Mouse (Mus musculus) MEL (cell line): ENCODE measurements around the gene Mical3. TPM values are rescaled to one million over a fixed set of nuclear protein-coding genes. Genes with fewer than 3 reads are reported as not detected.

Source experiments
- DNase-seq: peaks from one replicate; pipeline ENCODE4 v3.0.0; 2011; ENCODE audit warnings: low read depth, low spot score
- H3K27ac ChIP-seq: 2 replicates; pipeline ENCODE4 v1.5.1; 2012; ENCODE audit warnings: low read depth, mild to moderate bottlenecking, control low read depth, low read length, moderate library complexity; ENCODE audit not compliant: control insufficient read depth
- H3K27me3 ChIP-seq, 2 experiments: fragments of 150-350 bp in 1 of 2; sonication (generic) in 1 of 2; 2 replicates each; pipeline ENCODE4 v1.6.1; 2012; ENCODE audit warnings: low read length in 2 of 2, mild to moderate bottlenecking in 2 of 2, improper control_type of control experiment in 1 of 2, moderate library complexity in 1 of 2; ENCODE audit not compliant: insufficient read depth in 2 of 2, control insufficient read depth in 1 of 2
- H3K36me3 ChIP-seq, 2 experiments: 2 replicates each; pipeline ENCODE4 v1.6.1; 2012 to 2014; ENCODE audit warnings: low read length in 2 of 2, improper control_type of control experiment in 1 of 2, inconsistent platforms in 1 of 2, mild to moderate bottlenecking in 1 of 2; ENCODE audit not compliant: insufficient read depth in 2 of 2, control insufficient read depth in 1 of 2
- H3K4me1 ChIP-seq, 2 experiments: fragments of 150-350 bp in 1 of 2; sonication (generic) in 1 of 2; 2 replicates each; pipeline ENCODE4 v1.6.1; 2012; ENCODE audit warnings: low read length in 2 of 2, improper control_type of control experiment in 1 of 2, mild to moderate bottlenecking in 1 of 2; ENCODE audit not compliant: insufficient read depth in 2 of 2, control insufficient read depth in 1 of 2
- H3K4me3 ChIP-seq, 2 experiments: fragments of 150-350 bp in 1 of 2; sonication (generic) in 1 of 2; 2 replicates each; pipeline ENCODE4 v1.5.1; 2012; ENCODE audit warnings: low read depth in 2 of 2, low read length in 2 of 2, mild to moderate bottlenecking in 2 of 2, moderate library complexity in 2 of 2, control low read depth in 1 of 2, improper control_type of control experiment in 1 of 2; ENCODE audit not compliant: control insufficient read depth in 1 of 2, insufficient read depth in 1 of 2
- H3K79me2 ChIP-seq: 2 replicates; pipeline ENCODE4 v1.6.1; 2012; ENCODE audit warnings: mild to moderate bottlenecking, low read length, moderate library complexity; ENCODE audit not compliant: control insufficient read depth, poor library complexity, insufficient read depth
- H3K9ac ChIP-seq: 2 replicates; pipeline ENCODE4 v1.6.1; 2012; ENCODE audit warnings: low read depth, mild to moderate bottlenecking, control low read depth, low read length, moderate library complexity; ENCODE audit not compliant: control insufficient read depth, poor library complexity, severe bottlenecking
- H3K9me3 ChIP-seq: fragments of 150-350 bp; sonication (generic); replicated peaks from 2 replicates; pipeline ENCODE4 v1.6.1; 2012; ENCODE audit warnings: mild to moderate bottlenecking, low read length, improper control_type of control experiment, moderate library complexity; ENCODE audit not compliant: insufficient read depth
- CHD1 ChIP-seq: IDR thresholded peaks from 2 replicates; pipeline ENCODE4 v1.6.1; 2012; ENCODE audit warnings: low read depth, mild to moderate bottlenecking, inconsistent platforms, low read length, improper control_type of control experiment
- CTCF ChIP-seq, 3 experiments: IDR thresholded peaks in 2 of 3; conservative IDR thresholded peaks in 1 of 3; 2 replicates each; pipeline ENCODE4 v1.5.1; 2011 to 2012; ENCODE audit warnings: low read length in 3 of 3, low read depth in 2 of 3, mild to moderate bottlenecking in 2 of 3, improper control_type of control experiment in 1 of 3, inconsistent platforms in 1 of 3, mixed read lengths in 1 of 3, moderate library complexity in 1 of 3; ENCODE audit not compliant: control insufficient read depth in 1 of 3, insufficient read depth in 1 of 3, poor library complexity in 1 of 3, severe bottlenecking in 1 of 3
- E2F4 ChIP-seq: IDR thresholded peaks from 2 replicates; pipeline ENCODE4 v1.6.1; 2011; ENCODE audit warnings: low read depth, low read length, improper control_type of control experiment, borderline replicate concordance
- ELF1 ChIP-seq: IDR thresholded peaks from 2 replicates; pipeline ENCODE4 v1.6.1; 2014; ENCODE audit warnings: low read depth, mild to moderate bottlenecking, inconsistent platforms, low read length, improper control_type of control experiment, moderate library complexity
- EP300 ChIP-seq, 2 experiments: IDR thresholded peaks; 2 replicates each; pipeline ENCODE4 v1.6.1; 2011; ENCODE audit warnings: improper control_type of control experiment in 2 of 2, low read length in 2 of 2, low read depth in 1 of 2, mild to moderate bottlenecking in 1 of 2
- GABPA ChIP-seq: IDR thresholded peaks from 2 replicates; pipeline ENCODE4 v1.6.1; 2012; ENCODE audit warnings: low read depth, mild to moderate bottlenecking, inconsistent platforms, low read length, improper control_type of control experiment, moderate library complexity
- GATA1 ChIP-seq: IDR thresholded peaks from 2 replicates; pipeline ENCODE4 v1.6.1; 2011; ENCODE audit warnings: low read depth, low read length, improper control_type of control experiment
- KAT2A ChIP-seq: conservative IDR thresholded peaks from 2 replicates; pipeline ENCODE4 v1.6.1; 2012; ENCODE audit warnings: low read depth, low read length, improper control_type of control experiment, inconsistent platforms
- MAFK ChIP-seq: IDR thresholded peaks from 2 replicates; pipeline ENCODE4 v1.6.1; 2011; ENCODE audit warnings: low read depth, mild to moderate bottlenecking, low read length, improper control_type of control experiment, borderline replicate concordance
- MAZ ChIP-seq: IDR thresholded peaks from 2 replicates; pipeline ENCODE4 v1.6.1; 2012; ENCODE audit warnings: low read depth, mild to moderate bottlenecking, inconsistent platforms, low read length, improper control_type of control experiment
- MXI1 ChIP-seq: IDR thresholded peaks from 2 replicates; pipeline ENCODE4 v1.6.1; 2011; ENCODE audit warnings: mild to moderate bottlenecking, low read depth, low read length, improper control_type of control experiment
- MYB ChIP-seq: IDR thresholded peaks from 2 replicates; pipeline ENCODE4 v1.6.1; 2011; ENCODE audit warnings: mild to moderate bottlenecking, low read depth, low read length, improper control_type of control experiment
- MYC ChIP-seq: IDR thresholded peaks from 2 replicates; pipeline ENCODE4 v1.6.1; 2011; ENCODE audit warnings: low read depth, mild to moderate bottlenecking, low read length, improper control_type of control experiment, moderate library complexity
- NRF1 ChIP-seq: IDR thresholded peaks from 2 replicates; pipeline ENCODE4 v1.6.1; 2014; ENCODE audit warnings: low read depth, mild to moderate bottlenecking, inconsistent platforms, low read length, improper control_type of control experiment, moderate library complexity; ENCODE audit not compliant: poor library complexity, insufficient read depth, severe bottlenecking
- POLR2A ChIP-seq, 2 experiments: IDR thresholded peaks; 2 replicates each; pipeline ENCODE4 v1.6.1; 2011 to 2012; ENCODE audit warnings: low read length in 2 of 2, mild to moderate bottlenecking in 2 of 2, control low read depth in 1 of 2, improper control_type of control experiment in 1 of 2, low read depth in 1 of 2, moderate library complexity in 1 of 2; ENCODE audit not compliant: control insufficient read depth in 1 of 2, insufficient read depth in 1 of 2, poor library complexity in 1 of 2
- POLR2AphosphoS2 ChIP-seq: IDR thresholded peaks from 2 replicates; pipeline ENCODE4 v1.6.1; 2011; ENCODE audit warnings: low read length, improper control_type of control experiment
- POLR2AphosphoS5 ChIP-seq: IDR thresholded peaks from 2 replicates; pipeline ENCODE4 v1.6.1; 2012; ENCODE audit warnings: low read depth, borderline replicate concordance, mild to moderate bottlenecking, inconsistent platforms, low read length, moderate library complexity, mixed read lengths
- RAD21 ChIP-seq: IDR thresholded peaks from 2 replicates; pipeline ENCODE4 v1.6.1; 2011; ENCODE audit warnings: mild to moderate bottlenecking, low read depth, low read length, improper control_type of control experiment
- RCOR1 ChIP-seq: IDR thresholded peaks from 2 replicates; pipeline ENCODE4 v1.6.1; 2012; ENCODE audit warnings: low read depth, mild to moderate bottlenecking, inconsistent platforms, low read length, improper control_type of control experiment
- SMC3 ChIP-seq: IDR thresholded peaks from 2 replicates; pipeline ENCODE4 v1.6.1; 2011; ENCODE audit warnings: low read depth, low read length, improper control_type of control experiment
- TAL1 ChIP-seq: IDR thresholded peaks from 2 replicates; pipeline ENCODE4 v1.6.1; 2012; ENCODE audit warnings: mild to moderate bottlenecking, inconsistent platforms, low read length, moderate library complexity, mixed read lengths
- TCF12 ChIP-seq: IDR thresholded peaks from 2 replicates; pipeline ENCODE4 v1.6.1; 2014; ENCODE audit warnings: low read depth, mild to moderate bottlenecking, inconsistent platforms, low read length, improper control_type of control experiment, moderate library complexity
- UBTF ChIP-seq: IDR thresholded peaks from 2 replicates; pipeline ENCODE4 v1.6.1; 2012; ENCODE audit warnings: low read depth, mild to moderate bottlenecking, inconsistent platforms, low read length, improper control_type of control experiment, moderate library complexity, borderline replicate concordance; ENCODE audit not compliant: insufficient read depth
- ZC3H11A ChIP-seq: IDR thresholded peaks from 2 replicates; pipeline ENCODE4 v1.6.1; 2012; ENCODE audit warnings: low read depth, mild to moderate bottlenecking, inconsistent platforms, low read length, improper control_type of control experiment
- ZMIZ1 ChIP-seq: IDR thresholded peaks from 2 replicates; pipeline ENCODE4 v1.6.1; 2012; ENCODE audit warnings: low read depth, mild to moderate bottlenecking, inconsistent platforms, low read length, improper control_type of control experiment, moderate library complexity
- polyA plus RNA-seq, 2 experiments: library from polyadenylated mRNA; stranded (reverse) in 1 of 2; unstranded in 1 of 2; fragments of >175 nt in 1 of 2; fragments of >200 nt in 1 of 2; gene quantifications; 2 replicates each; pipeline versions ENCODE4 v1.2.1 to v1.2.4; 2012; ENCODE audit warnings: low replicate concordance in 2 of 2, low read depth in 1 of 2; ENCODE audit not compliant: insufficient read length in 2 of 2, insufficient read depth in 1 of 2, missing spikeins in 1 of 2
- total RNA-seq: library from RNA; depleted of rRNA; stranded (reverse); fragments of 300-350 nt; gene quantifications from 2 replicates; pipeline ENCODE4 v1.2.3, GENCODE M21; 2012

The Mical3 gene
- total and polyA plus RNA-seq, 3 experiments = 19.8 to 125 (median 31.4) TPM

DNA sequence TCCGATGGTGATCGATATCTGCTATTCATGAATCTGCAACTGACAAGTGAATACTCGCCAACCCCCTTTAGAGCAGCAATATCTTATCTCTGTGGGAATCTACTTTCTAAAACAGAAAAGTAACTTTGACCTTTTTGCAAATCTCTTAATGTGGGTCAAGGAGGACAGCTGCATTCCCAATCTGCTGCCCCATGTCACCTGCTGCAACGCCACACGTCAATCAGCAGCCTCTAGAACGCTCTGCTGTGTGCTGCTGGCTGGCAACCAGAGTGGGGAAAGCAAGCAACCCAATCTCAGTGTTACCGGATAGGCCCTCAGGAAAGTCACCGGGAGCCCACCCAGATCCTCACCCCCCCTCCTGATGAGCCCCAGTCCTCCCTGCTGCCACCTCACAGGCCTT lies 79.4 kb downstream of the Mical3 start:
- Histone ChIP-seq H3K4me1 (peaks cover 7 to 9% of the 10 kb centered on the region in 2 experiments), H3K27ac (no peak overlapping the region), H3K9me3 (no peaks in the 10 kb centered on the region), H3K9ac (no peak overlapping the region), H3K79me2 (peaks cover 11% of the 10 kb centered on the region; the same call in 1 of the 2 replicates), H3K27me3 (no peaks in the 10 kb centered on the region), H3K36me3 (peaks cover 0 to 2% of the 10 kb centered on the region in 2 experiments; a peak in 2 of 4 replicates), H3K4me3 (no peak overlapping the region)
- no peak for TF ChIP-seq POLR2AphosphoS2
- no peak for TF ChIP-seq GABPA
- no peak for TF ChIP-seq POLR2A (IDR thresholded peaks at IDR 0.05; ENCODE audit: control insufficient read depth in 1 of 2, insufficient read depth in 1 of 2, low read depth in 1 of 2, low read length in 2 of 2, poor library complexity in 1 of 2)
- no peak for TF ChIP-seq MAZ
- no peak for TF ChIP-seq KAT2A
- TF ChIP-seq SMC3 = no peak
- TF ChIP-seq E2F4 = no peak
- no peak for TF ChIP-seq UBTF
- no peak for TF ChIP-seq RCOR1
- no peak for TF ChIP-seq GATA1
- no peak for TF ChIP-seq MAFK
- TF ChIP-seq TAL1 = no peak
- TF ChIP-seq NRF1 = no peak
- no peak for TF ChIP-seq POLR2AphosphoS5
- TF ChIP-seq CHD1 = no peak
- no peak for DNase-seq

DNA sequence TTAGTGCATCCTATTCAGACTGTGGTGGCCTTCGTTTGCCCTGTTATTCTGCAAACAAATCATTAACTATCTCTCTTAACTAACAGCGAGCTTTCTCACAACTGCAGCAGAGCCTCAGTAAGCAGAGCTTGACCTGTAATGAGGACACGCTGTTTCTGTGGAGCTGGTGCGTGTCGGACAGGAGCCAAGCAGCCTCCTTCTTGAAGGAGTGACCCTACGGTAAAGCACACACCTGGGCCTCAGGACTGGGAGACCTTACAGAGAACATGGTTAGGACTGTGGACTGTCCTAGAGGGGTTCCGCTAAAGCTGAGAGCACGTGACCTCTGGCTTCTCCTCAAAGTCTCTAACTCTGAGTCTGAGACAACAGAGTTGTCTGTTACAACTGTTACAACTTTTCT lies 82.1 kb downstream of the Mical3 start:
- no peak for TF ChIP-seq ZMIZ1
- no peak for TF ChIP-seq ZC3H11A
- no peak for TF ChIP-seq GABPA
- TF ChIP-seq POLR2AphosphoS2 = no peak
- no peak for TF ChIP-seq EP300 (IDR thresholded peaks at IDR 0.05; ENCODE audit: low read depth in 1 of 2, low read length in 2 of 2)
- TF ChIP-seq GATA1 = no peak
- TF ChIP-seq KAT2A = no peak
- no peak for TF ChIP-seq ELF1
- TF ChIP-seq TCF12 = no peak
- no peak for TF ChIP-seq MYC
- no peak for TF ChIP-seq RAD21
- TF ChIP-seq MXI1 = no peak
- no peak for TF ChIP-seq CTCF (IDR thresholded peaks at IDR 0.05 in 2 of 3, conservative IDR thresholded peaks at IDR 0.05 in 1 of 3; ENCODE audit: control insufficient read depth in 1 of 3, insufficient read depth in 1 of 3, low read depth in 2 of 3, low read length in 3 of 3, poor library complexity in 1 of 3, severe bottlenecking in 1 of 3)
- no peak for TF ChIP-seq MYB
- no peak for TF ChIP-seq NRF1
- no peak for TF ChIP-seq MAZ
- Histone ChIP-seq H3K4me1 (no peaks in the 10 kb centered on the region), H3K27me3 (no peaks in the 10 kb centered on the region), H3K79me2 (peaks cover 13% of the 10 kb centered on the region; the same call in 1 of the 2 replicates), H3K9ac (no peak overlapping the region), H3K27ac (no peak overlapping the region), H3K9me3 (no peaks in the 10 kb centered on the region), H3K36me3 (no peaks in the 10 kb centered on the region), H3K4me3 (no peak overlapping the region)
- no peak for DNase-seq
